Comparison of ENCODE assay signal across 21 mouse cellular contexts in the genomic region with DNA sequence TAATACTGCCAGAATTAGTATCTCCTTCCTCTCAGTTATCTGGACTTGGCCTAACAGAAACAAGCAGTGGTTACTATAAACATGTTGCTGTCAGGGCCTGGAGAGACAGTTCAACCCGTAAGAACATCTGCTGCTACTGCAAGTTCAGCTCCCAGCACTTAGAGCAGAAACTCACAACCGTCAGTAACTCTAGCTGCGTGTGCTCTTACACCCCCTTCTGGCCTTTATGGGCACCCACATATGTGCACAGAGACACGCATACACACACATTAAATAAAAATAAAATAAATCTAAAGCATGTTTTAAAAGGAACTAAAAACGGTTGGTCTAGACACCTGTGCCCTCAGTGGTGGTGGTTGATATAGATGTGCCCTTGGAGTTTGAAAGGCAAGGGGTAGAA. TPM values are rescaled to one million over a fixed set of nuclear protein-coding genes. Genes with fewer than 3 reads are reported as not detected.
DNase-seq lines count a peak whose midpoint lies in the region; TF ChIP-seq lines count a peak whose summit lies in the region.
"Had no signal": no experiment of that assay in that cellular context is flagged by ENCODE, and none has a peak within 500 bp of the region (broad histone marks: within the 10 kb centered on the region; RNA-seq: fewer than 3 reads in every experiment).

No protein-coding gene starts in this region.

- no peak overlapping the region for H3K27ac ChIP-seq in gastrocnemius, adult 2 months
- H3K27ac ChIP-seq in layer of hippocampus, adult 2 months, result no peak overlapping the region
- no peak overlapping the region for H3K27ac ChIP-seq in bone marrow, adult 2 months (ENCODE audit: control insufficient read depth, insufficient read depth, low read depth, low read length, poor library complexity)
- no peak overlapping the region for H3K27ac ChIP-seq in thymus, adult 2 months (ENCODE audit: control insufficient read depth, insufficient read depth, low read length)
- H3K27ac ChIP-seq: embryonic facial prominence, embryonic 10.5 days; hindbrain, embryonic 10.5 days had no signal

- intact Hi-C loops in gastrocnemius, adult 2 months (cut with DNase I), result no loop called here

- 85% methylated on average over 5 of the region's 5 CpGs for WGBS in bone marrow, adult 2 months
- WGBS in thymus, adult 2 months, result 73% methylated on average over 5 of the region's 5 CpGs

- TF ChIP-seq CTCF in gastrocnemius, adult 2 months (IDR thresholded peaks at IDR 0.05), result peak; percentile 25; the same call in 1 of the 2 replicates
- peak; percentile 33 for TF ChIP-seq CTCF in layer of hippocampus, adult 2 months (conservative IDR thresholded peaks at IDR 0.05)
- peak; percentile 28; the same call in 1 of the 2 replicates for TF ChIP-seq CTCF in bone marrow, adult 2 months (IDR thresholded peaks at IDR 0.05; ENCODE audit: control insufficient read depth, insufficient read depth, low read length)
- TF ChIP-seq CTCF in thymus, adult 2 months (IDR thresholded peaks at IDR 0.05; ENCODE audit: borderline replicate concordance, control insufficient read depth, extremely low read depth, insufficient read depth, low read length, poor library complexity), result no peak

- no peak overlapping the region for H3K4me3 ChIP-seq in gastrocnemius, adult 2 months
- H3K4me3 ChIP-seq in layer of hippocampus, adult 2 months, result no peak overlapping the region
- H3K4me3 ChIP-seq in bone marrow, adult 2 months (replicated peaks; ENCODE audit: control insufficient read depth, low read depth, low read length), result no peak overlapping the region
- H3K4me3 ChIP-seq in thymus, adult 2 months (ENCODE audit: control insufficient read depth, insufficient read depth, low read length), result no peak overlapping the region
- H3K4me3 ChIP-seq: embryonic facial prominence, embryonic 10.5 days; heart, embryonic 15.5 days; hindbrain, embryonic 10.5 days; limb, embryonic 13.5 days had no signal

- H3K27me3 ChIP-seq in thymus, adult 2 months (ENCODE audit: control insufficient read depth, insufficient read depth, low read length), result no peaks in the 10 kb centered on the region
- H3K27me3 ChIP-seq: heart, embryonic 15.5 days; limb, embryonic 13.5 days; Patski had no signal

- DNase-seq in gastrocnemius, adult 2 months, result no peak
- DNase-seq in gastrocnemius, postnatal 4 days (ENCODE audit: low spot score in 2 of 2), result no peak
- no peak for DNase-seq in layer of hippocampus, adult 2 months (ENCODE audit: low spot score in 2 of 2)
- DNase-seq in layer of hippocampus, postnatal 14 days (ENCODE audit: low spot score in 2 of 2), result no peak
- DNase-seq in CD4-positive helper T cell, adult 2 months (ENCODE audit: low read depth, low spot score), result peak; percentile 31
- no peak for DNase-seq in cerebellum, adult 11-12 months
- DNase-seq in thymus, adult 2 months, result no peak
- DNase-seq: adrenal gland, postnatal 10 days; gastrocnemius, postnatal 10 days; heart, adult 18-20 months; kidney, adult 9 months; lung, postnatal 4 days had no signal

- no peak for TF ChIP-seq POLR2A in bone marrow, adult 2 months (IDR thresholded peaks at IDR 0.05; ENCODE audit: borderline replicate concordance, control insufficient read depth, low read depth, low read length)
- TF ChIP-seq POLR2A in thymus, adult 2 months (IDR thresholded peaks at IDR 0.05; ENCODE audit: control insufficient read depth, extremely low read depth, insufficient read depth, low read length, poor library complexity), result no peak

- peaks cover 69% of the 10 kb centered on the region for H3K36me3 ChIP-seq in thymus, adult 2 months (ENCODE audit: control insufficient read depth, insufficient read depth, low read length)

- no peaks in the 10 kb centered on the region for H3K4me1 ChIP-seq in bone marrow, adult 2 months (ENCODE audit: control insufficient read depth, insufficient read depth, low read length)
- H3K4me1 ChIP-seq in thymus, adult 2 months (replicated peaks; ENCODE audit: control insufficient read depth, insufficient read depth, low read length), result peaks cover 28% of the 10 kb centered on the region

RNA-seq across cellular contexts. Expression of a gene that starts 25.1 kb away (rescaled TPM):
- under 1 TPM in 1 of 2 experiments, not detected in 1; 0.26 TPM for total RNA-seq in gastrocnemius, adult 2 months (2021)
- total RNA-seq in gastrocnemius, postnatal 4 days (2021), result under 1 TPM in 1 of 2 experiments, not detected in 1; 0.74 TPM
- 1 to 10 TPM; 2.3 to 4.2 TPM for total RNA-seq in layer of hippocampus, adult 2 months (2021)
- 1 to 10 TPM; 2.6 to 4.8 TPM for total RNA-seq in layer of hippocampus, postnatal 14 days (2021)
- polyA plus RNA-seq in bone marrow, adult 2 months (2011; ENCODE audit: insufficient read depth, insufficient read length, low replicate concordance, missing spikeins), result not detected in 2 replicates
- 0.90 and 1.1 TPM in 2 replicates for polyA plus RNA-seq in thymus, adult 2 months (2012; rRNA removed)
- total RNA-seq: gastrocnemius, postnatal 10 days; heart, adult 18-20 months had no signal
- polyA plus RNA-seq: activated CD4-positive, CD25-positive, alpha-beta regulatory T cell, adult 4 months; forebrain, embryonic 11.5 days had no signal

RNA-seq across cellular contexts. Expression of a gene that starts 25.5 kb away (rescaled TPM):
- not detected for total RNA-seq in gastrocnemius, adult 2 months (2021)
- not detected for total RNA-seq in gastrocnemius, postnatal 4 days (2021)
- 1 to 10 TPM; 5.0 to 5.3 TPM for total RNA-seq in layer of hippocampus, adult 2 months (2021)
- 1 to 10 TPM; 8.2 to 9.2 TPM for total RNA-seq in layer of hippocampus, postnatal 14 days (2021)
- not detected in 2 replicates for polyA plus RNA-seq in bone marrow, adult 2 months (2011; ENCODE audit: insufficient read depth, insufficient read length, low replicate concordance, missing spikeins)
- polyA plus RNA-seq in thymus, adult 2 months (2012; rRNA removed), result 0.15 TPM in 1 of 2 replicates, not detected in the other
- total RNA-seq: gastrocnemius, postnatal 10 days; heart, adult 18-20 months had no signal
- polyA plus RNA-seq: activated CD4-positive, CD25-positive, alpha-beta regulatory T cell, adult 4 months; liver, embryonic 16.5 days had no signal

RNA-seq across cellular contexts. Expression of a gene that starts 53.8 kb away (rescaled TPM):
- 10 to 100 TPM; 10.5 to 15.0 TPM for total RNA-seq in gastrocnemius, adult 2 months (2021)
- total RNA-seq in gastrocnemius, postnatal 4 days (2021), result 1 to 10 TPM; 2.3 to 2.6 TPM
- total RNA-seq in layer of hippocampus, adult 2 months (2021), result 10 to 100 TPM in 1 of 2 experiments, 1 to 10 TPM in 1; 5.8 to 10.5 TPM
- total RNA-seq in layer of hippocampus, postnatal 14 days (2021), result 10 to 100 TPM in 1 of 2 experiments, 1 to 10 TPM in 1; 5.3 to 10.2 TPM
- 5.5 and 14.8 TPM in 2 replicates for polyA plus RNA-seq in bone marrow, adult 2 months (2011; ENCODE audit: insufficient read depth, insufficient read length, low replicate concordance, missing spikeins)
- polyA plus RNA-seq in thymus, adult 2 months (2012; rRNA removed), result 2.8 and 4.6 TPM in 2 replicates

RNA-seq across cellular contexts. Expression of a gene that starts 56.6 kb away (rescaled TPM):
- total RNA-seq in gastrocnemius, adult 2 months (2021), result 10 to 100 TPM; 34.9 to 35.6 TPM
- total RNA-seq in gastrocnemius, postnatal 4 days (2021), result 100 to 1,000 TPM; 110 TPM
- total RNA-seq in layer of hippocampus, adult 2 months (2021), result 10 to 100 TPM; 32.0 to 33.1 TPM
- total RNA-seq in layer of hippocampus, postnatal 14 days (2021), result 10 to 100 TPM; 37.4 to 45.0 TPM
- 31.9 and 56.6 TPM in 2 replicates for polyA plus RNA-seq in bone marrow, adult 2 months (2011; ENCODE audit: insufficient read depth, insufficient read length, low replicate concordance, missing spikeins)
- 163 and 186 TPM in 2 replicates for polyA plus RNA-seq in thymus, adult 2 months (2012; rRNA removed)

Comparison
In these comparisons a context has a peak if more than half of its experiments do, and no peak if none do; other contexts are left out.
1. RNA of a gene that starts 25.5 kb away (total RNA-seq): 8.2 to 9.2 TPM in layer of hippocampus, postnatal 14 days and 5.0 to 5.3 TPM in layer of hippocampus, adult 2 months; not detected in gastrocnemius, postnatal 4 days and not detected in gastrocnemius, adult 2 months; every median in the first group is over 4 times any median in the second.